Mouse (Mus musculus) adrenal gland, adult 18-20 months (tissue): ENCODE results near the gene Prlhr. TPM values are rescaled to one million over a fixed set of nuclear protein-coding genes. Genes with fewer than 3 reads are reported as not detected.

Experiments
- DNase-seq, 2 experiments: peaks; one replicate each; pipeline ENCODE4 v3.0.0; 2021 to 2022; ENCODE audit warnings: low spot score in 2 of 2
- long read RNA-seq, 2 experiments: library from polyadenylated mRNA; stranded (forward); transcript quantifications; one replicate each; pipeline ENCODE4 v2.0.0; 2021
- total RNA-seq, 2 experiments: library from RNA; stranded (reverse); gene quantifications; 1 replicate in 1 of 2; 2 replicates in 1 of 2; pipeline ENCODE4 v1.2.3; 2021

The Prlhr gene
- under 1 TPM; 0.80 to 0.96 TPM for total RNA-seq
- long read RNA-seq, experiment 1 = 0 reads
- long read RNA-seq, experiment 2 = 0 reads

- no peak for DNase-seq
Observed at GRCm38 (mm10) chr19:60468254-60468762, at the start of gene Prlhr. TSS of gene Prlhr (minus strand) at chr19:60468304.

- no peak for DNase-seq
Observed at GRCm38 (mm10) chr19:60515064-60515463, 47.0 kb upstream of the Prlhr start.

- no peak for DNase-seq
Observed at GRCm38 (mm10) chr19:60513431-60513830, 45.3 kb upstream of the Prlhr start.

GRCm38 (mm10) chr19:60500209-60500608, 32.1 kb upstream of the Prlhr start:
- DNase-seq = no peak

- DNase-seq = no peak
Observed at GRCm38 (mm10) chr19:60497171-60497570, 29.1 kb upstream of the Prlhr start.

GRCm38 (mm10) chr19:60495772-60496171, 27.7 kb upstream of the Prlhr start:
- no peak for DNase-seq

- DNase-seq = peak in 1 of 2 experiments; percentile 46
Observed at GRCm38 (mm10) chr19:60489566-60489965, 21.5 kb upstream of the Prlhr start.

- no peak for DNase-seq
Observed at GRCm38 (mm10) chr19:60485261-60485660, 17.2 kb upstream of the Prlhr start.

- DNase-seq = no peak
Observed at GRCm38 (mm10) chr19:60478859-60479258, 10.8 kb upstream of the Prlhr start.

GRCm38 (mm10) chr19:60477788-60478187, 9.7 kb upstream of the Prlhr start:
- no peak for DNase-seq

GRCm38 (mm10) chr19:60468846-60469245, 742 bp upstream of the Prlhr start:
- peak; percentile 36 to 38 for DNase-seq

- no peak for DNase-seq
Observed at GRCm38 (mm10) chr19:60467588-60468007, 506 bp downstream of the Prlhr start.

- peak; percentile 60 to 63 for DNase-seq
Observed at GRCm38 (mm10) chr19:60466953-60467570, 1.0 kb downstream of the Prlhr start.

GRCm38 (mm10) chr19:60465726-60466125, 2.4 kb downstream of the Prlhr start:
- no peak for DNase-seq

- DNase-seq = peak; percentile 57 to 68
Observed at GRCm38 (mm10) chr19:60463896-60464295, 4.2 kb downstream of the Prlhr start.

- no peak for DNase-seq
Observed at GRCm38 (mm10) chr19:60463440-60463839, 4.7 kb downstream of the Prlhr start.

- DNase-seq = no peak
Observed at GRCm38 (mm10) chr19:60461476-60461875, 6.6 kb downstream of the Prlhr start.

GRCm38 (mm10) chr19:60459680-60460079, 8.4 kb downstream of the Prlhr start:
- DNase-seq = no peak

- DNase-seq = no peak
Observed at GRCm38 (mm10) chr19:60459071-60459470, 9.0 kb downstream of the Prlhr start.

GRCm38 (mm10) chr19:60455791-60456190, 12.3 kb downstream of the Prlhr start:
- DNase-seq = no peak

GRCm38 (mm10) chr19:60440531-60440930, 27.6 kb downstream of the Prlhr start:
- no peak for DNase-seq

GRCm38 (mm10) chr19:60440083-60440482, 28.0 kb downstream of the Prlhr start:
- DNase-seq = no peak
